Mouse (Mus musculus) embryonic facial prominence, embryonic 15.5 days (tissue): ENCODE measurements around the gene Zfp367. TPM values are rescaled to one million over a fixed set of nuclear protein-coding genes. Genes with fewer than 3 reads are reported as not detected.
A peak's percentile ranks its signal among the peaks of the same experiment; 100 is the strongest.

Source experiments
- ATAC-seq: fragments of 200-750 bp; cut with Nextera tagmentation; 2 replicates; pipeline ENCODE4 v1.8.0; 2017; ENCODE audit warnings: low read depth, moderate TSS enrichment; ENCODE audit not compliant: insufficient number of reproducible peaks, low FRiP score, low TSS enrichment
- H3K27ac ChIP-seq: fragments of 300-500 bp; sonication (generic); replicated peaks from 2 replicates; pipeline ENCODE4 v1.5.1; 2015; ENCODE audit warnings: mild to moderate bottlenecking, inconsistent platforms
- H3K27me3 ChIP-seq: fragments of 300-500 bp; sonication (generic); 2 replicates; pipeline ENCODE4 v1.6.1; 2015; ENCODE audit warnings: inconsistent platforms
- H3K36me3 ChIP-seq: fragments of 300-500 bp; sonication (generic); 2 replicates; pipeline ENCODE4 v1.6.1; 2015; ENCODE audit warnings: mild to moderate bottlenecking, inconsistent platforms
- H3K4me1 ChIP-seq: fragments of 300-500 bp; sonication (generic); 2 replicates; pipeline ENCODE4 v1.6.1; 2015; ENCODE audit warnings: inconsistent platforms
- H3K4me2 ChIP-seq: fragments of 300-500 bp; sonication (generic); replicated peaks from 2 replicates; pipeline ENCODE4 v1.6.1; 2015; ENCODE audit warnings: mild to moderate bottlenecking, inconsistent platforms
- H3K4me3 ChIP-seq: fragments of 300-500 bp; sonication (generic); replicated peaks from 2 replicates; pipeline ENCODE4 v1.5.1; 2015; ENCODE audit warnings: mild to moderate bottlenecking, inconsistent platforms
- H3K9ac ChIP-seq: fragments of 300-500 bp; sonication (generic); 2 replicates; pipeline ENCODE4 v1.6.1; 2015; ENCODE audit warnings: inconsistent platforms
- H3K9me3 ChIP-seq: fragments of 300-500 bp; sonication (generic); replicated peaks from 2 replicates; pipeline ENCODE4 v1.6.1; 2016; ENCODE audit warnings: inconsistent platforms
- WGBS: fragments of 180-500 bp; shearing (Covaris S2); methylation state at CpG from one replicate; pipeline ENCODE4 v1.1.7; 2015; 5-methylcytosine and 5-hydroxymethylcytosine counted together
- polyA plus RNA-seq: library from polyadenylated mRNA; unstranded; fragments of >200 nt; fragmentation: Nextera tagmentation; extraction: Ambion mirVana; gene quantifications from 2 replicates; pipeline ENCODE4 v1.2.1, GENCODE M21; 2015

Gene Zfp367
- polyA plus RNA-seq, 1 experiment from 2014 or later, result 18.8 TPM

- under 1% methylated on average over 17 of the region's 18 CpGs for WGBS
- Histone ChIP-seq H3K9ac (peak overlapping the region; percentile 12; the same call in 1 of the 2 replicates), H3K27ac (peak overlapping the region; percentile 65), H3K9me3 (no peaks in the 10 kb centered on the region), H3K4me1 (peaks cover 27% of the 10 kb centered on the region), H3K4me2 (peak overlapping the region; percentile 97), H3K27me3 (no peaks in the 10 kb centered on the region), H3K36me3 (no peaks in the 10 kb centered on the region), H3K4me3 (peak overlapping the region; percentile 93)
- ATAC-seq, result peak; percentile 17
Measured at GRCm38 (mm10) chr13:64153751-64154267, 807 bp upstream of the Zfp367 start.

DNA sequence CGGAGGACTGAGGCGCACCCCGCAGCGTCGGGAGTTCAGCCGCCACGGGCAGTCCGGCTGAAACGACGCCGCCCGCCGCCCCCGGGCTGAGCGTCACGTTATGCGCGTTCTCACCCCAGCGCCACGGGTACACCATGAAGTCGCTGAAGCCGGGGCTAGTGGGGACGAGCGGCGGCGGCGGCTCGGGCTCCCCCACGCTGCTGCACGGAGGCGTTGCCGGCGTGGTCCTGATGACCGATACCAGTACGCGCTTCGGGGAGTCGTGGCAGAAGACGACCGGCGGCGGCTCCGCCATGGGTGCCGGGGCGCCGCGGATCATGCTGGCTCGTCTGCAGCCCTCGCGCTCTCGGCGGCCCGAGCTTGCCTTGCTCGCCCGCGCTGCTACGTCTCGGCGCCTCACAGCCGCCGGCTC lies 325 bp downstream of the Zfp367 start:
- H3K4me2 ChIP-seq, result peak overlapping the region; percentile 97
- H3K27ac ChIP-seq, result peak overlapping the region; percentile 91
- no peaks in the 10 kb centered on the region for H3K27me3 ChIP-seq
- no peak for ATAC-seq
- H3K9ac ChIP-seq, result peak overlapping the region; percentile 60
- peak overlapping the region; percentile 93 for H3K4me3 ChIP-seq
- H3K4me1 ChIP-seq, result peaks cover 27% of the 10 kb centered on the region
- under 1% methylated on average over 61 of the region's 61 CpGs for WGBS
- H3K9me3 ChIP-seq, result no peaks in the 10 kb centered on the region
- no peaks in the 10 kb centered on the region for H3K36me3 ChIP-seq

- Histone ChIP-seq H3K27me3 (no peaks in the 10 kb centered on the region), H3K4me3 (peak overlapping the region; percentile 93), H3K9ac (peak overlapping the region; percentile 60), H3K4me1 (peaks cover 27% of the 10 kb centered on the region), H3K36me3 (no peaks in the 10 kb centered on the region), H3K9me3 (no peaks in the 10 kb centered on the region), H3K4me2 (peak overlapping the region; percentile 97), H3K27ac (peak overlapping the region; percentile 91)
- 2% methylated on average over 37 of the region's 42 CpGs for WGBS
- no peak for ATAC-seq
Measured at GRCm38 (mm10) chr13:64152241-64152669, 747 bp downstream of the Zfp367 start.

GRCm38 (mm10) chr13:64150121-64150520 lies 2.9 kb downstream of the Zfp367 start:
- no peaks in the 10 kb centered on the region for H3K27me3 ChIP-seq
- H3K9ac ChIP-seq, result no peak overlapping the region
- ATAC-seq, result no peak
- no peak overlapping the region for H3K4me2 ChIP-seq
- H3K9me3 ChIP-seq, result no peaks in the 10 kb centered on the region
- WGBS, result 70% methylated on average over 5 of the region's 5 CpGs
- H3K27ac ChIP-seq, result no peak overlapping the region
- no peak overlapping the region for H3K4me3 ChIP-seq
- H3K4me1 ChIP-seq, result peaks cover 23% of the 10 kb centered on the region
- H3K36me3 ChIP-seq, result no peaks in the 10 kb centered on the region

DNA sequence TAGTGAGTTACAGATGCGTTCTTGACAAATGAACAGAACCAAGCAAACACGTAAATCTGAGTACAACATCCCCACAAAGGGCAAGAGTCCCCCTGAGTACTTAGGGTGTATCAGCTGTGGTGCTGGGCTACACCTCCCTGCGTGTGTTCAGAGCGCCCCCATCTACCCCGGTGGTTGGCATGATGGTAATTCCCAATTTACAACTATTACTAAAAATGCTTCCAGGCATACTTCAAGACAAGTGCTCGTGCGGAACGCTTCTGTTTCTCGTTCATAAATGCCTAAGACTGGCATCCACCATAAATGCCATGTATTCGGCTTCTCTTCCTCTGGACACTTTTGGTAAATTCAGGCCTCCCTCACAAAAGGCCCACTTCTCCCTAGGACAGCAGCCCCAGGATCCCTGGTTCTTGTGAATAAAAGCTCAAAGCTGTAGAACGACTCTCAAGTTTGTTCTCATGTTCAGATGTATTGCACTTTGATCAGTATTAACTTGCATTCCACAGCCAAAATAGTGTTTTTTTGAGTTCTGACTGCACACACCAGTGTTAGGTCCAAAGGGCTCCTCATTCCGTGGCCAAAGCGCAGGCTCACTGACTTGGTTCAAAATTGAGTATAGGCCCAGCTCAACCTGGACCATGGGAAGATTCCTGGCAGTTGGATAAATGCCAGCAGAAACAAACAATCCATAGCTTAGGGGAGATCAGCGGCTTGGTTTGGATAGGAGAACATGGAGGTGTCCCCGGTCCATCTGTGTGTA lies 23.2 kb downstream of the Zfp367 start:
- H3K9me3 ChIP-seq, result no peaks in the 10 kb centered on the region
- ATAC-seq, result peak; percentile 79
- no peaks in the 10 kb centered on the region for H3K36me3 ChIP-seq
- WGBS, result 31% methylated on average over 15 of the region's 15 CpGs
- peak overlapping the region; percentile 60 for H3K4me3 ChIP-seq
- H3K27ac ChIP-seq, result peak overlapping the region; percentile 79
- peak overlapping the region; percentile 33 for H3K9ac ChIP-seq
- no peaks in the 10 kb centered on the region for H3K27me3 ChIP-seq
- H3K4me1 ChIP-seq, result 0 out of 2 replicates have a peak, but pooled peaks cover 2% of the 10 kb centered on the region
- H3K4me2 ChIP-seq, result peak overlapping the region; percentile 78

- 6% methylated on average over 44 of the region's 44 CpGs for WGBS
- ATAC-seq, result peak; percentile 83
- no peaks in the 10 kb centered on the region for H3K36me3 ChIP-seq
- 0 out of 2 replicates have a peak, but pooled peaks cover 2% of the 10 kb centered on the region for H3K4me1 ChIP-seq
- H3K4me2 ChIP-seq, result peak within 1 kb of the TSS; percentile 78
- peak within 1 kb of the TSS; percentile 79 for H3K27ac ChIP-seq
- no peaks in the 10 kb centered on the region for H3K27me3 ChIP-seq
- H3K9ac ChIP-seq, result peak within 1 kb of the TSS; percentile 33
- no peaks in the 10 kb centered on the region for H3K9me3 ChIP-seq
- peak within 1 kb of the TSS; percentile 60 for H3K4me3 ChIP-seq
Measured at GRCm38 (mm10) chr13:64128858-64129615, 24.0 kb downstream of the Zfp367 start, which contains the start of gene Slc35d2. Gene Slc35d2 (minus strand): TSS chr13:64129368.

- Histone ChIP-seq H3K4me2 (no peak overlapping the region), H3K9me3 (no peaks in the 10 kb centered on the region), H3K27ac (no peak overlapping the region), H3K36me3 (no peaks in the 10 kb centered on the region), H3K4me3 (no peak overlapping the region), H3K4me1 (0 out of 2 replicates have a peak, but pooled peaks cover 2% of the 10 kb centered on the region), H3K27me3 (no peaks in the 10 kb centered on the region), H3K9ac (no peak overlapping the region)
- WGBS, result 55% methylated on average over 4 of the region's 4 CpGs
- ATAC-seq, result no peak
Measured at GRCm38 (mm10) chr13:64126316-64126715, 26.7 kb downstream of the Zfp367 start.

- WGBS, result 94% methylated on average over 6 of the region's 6 CpGs
- Histone ChIP-seq H3K4me1 (0 out of 2 replicates have a peak, but pooled peaks cover 2% of the 10 kb centered on the region), H3K27ac (no peak overlapping the region), H3K4me2 (no peak overlapping the region), H3K4me3 (no peak overlapping the region), H3K9ac (no peak overlapping the region), H3K9me3 (no peaks in the 10 kb centered on the region), H3K27me3 (no peaks in the 10 kb centered on the region), H3K36me3 (no peaks in the 10 kb centered on the region)
- ATAC-seq, result no peak
Measured at GRCm38 (mm10) chr13:64124886-64125285, 28.1 kb downstream of the Zfp367 start.

DNA sequence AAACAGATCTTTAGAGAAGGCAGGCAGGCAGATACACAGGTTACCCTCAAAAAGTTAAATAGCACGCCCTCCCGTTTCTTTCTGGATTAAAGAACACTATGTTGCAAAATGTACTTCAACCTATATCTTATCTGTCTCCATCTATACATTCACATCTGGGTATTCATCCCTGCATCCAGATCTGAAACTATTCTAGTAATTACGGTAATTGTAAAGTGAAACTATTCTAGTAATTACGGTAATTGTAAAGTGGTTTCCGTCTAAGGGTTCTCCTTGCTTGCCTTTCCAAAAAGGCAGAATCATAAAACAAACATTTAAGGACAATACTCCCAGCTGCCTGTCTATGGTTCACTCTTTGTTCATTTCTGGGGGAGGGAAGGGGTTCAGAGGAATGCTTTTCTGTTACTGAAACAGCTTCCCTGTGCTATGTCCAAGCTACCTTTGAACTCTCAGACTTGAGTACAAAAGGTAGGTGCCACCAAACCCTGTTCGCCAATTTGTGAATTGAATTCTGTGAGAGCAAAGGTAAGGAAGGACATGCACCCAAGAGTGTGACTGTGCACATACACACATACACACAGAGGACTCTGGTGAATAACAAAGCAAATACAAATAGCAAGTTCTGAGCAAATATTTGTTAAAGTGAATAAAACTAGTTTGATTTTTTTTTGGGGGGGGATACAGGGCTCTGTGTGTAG lies 29.4 kb downstream of the Zfp367 start:
- Histone ChIP-seq H3K36me3 (no peaks in the 10 kb centered on the region), H3K9me3 (no peaks in the 10 kb centered on the region), H3K27ac (no peak overlapping the region), H3K4me3 (no peak overlapping the region), H3K4me2 (no peak overlapping the region), H3K4me1 (no peaks in the 10 kb centered on the region), H3K9ac (no peak overlapping the region), H3K27me3 (no peaks in the 10 kb centered on the region)
- no peak for ATAC-seq
- 28% methylated on average over 6 of the region's 6 CpGs for WGBS

DNA sequence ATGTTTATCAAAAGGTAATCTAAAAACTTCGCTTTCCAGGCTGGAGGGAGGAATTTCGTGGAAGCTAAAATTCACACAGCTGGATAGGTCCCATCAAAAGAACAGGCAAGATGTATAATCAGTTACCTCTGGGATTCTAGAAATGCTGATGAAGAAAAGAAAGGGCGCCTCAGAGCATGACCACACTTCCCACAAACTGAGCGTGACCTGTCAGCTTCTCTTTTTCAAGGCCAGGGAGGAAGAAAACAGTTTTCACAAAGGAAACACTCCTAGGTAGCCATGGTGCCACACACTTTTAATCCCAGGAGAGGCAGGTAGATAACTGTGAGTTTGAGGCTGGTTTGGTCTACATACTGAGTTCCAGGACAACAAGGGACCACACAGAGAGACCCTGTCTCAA lies 32.2 kb downstream of the Zfp367 start:
- WGBS, result 54% methylated on average over 4 of the region's 4 CpGs
- ATAC-seq, result no peak
- Histone ChIP-seq H3K4me1 (no peaks in the 10 kb centered on the region), H3K9ac (no peak overlapping the region), H3K4me2 (no peak overlapping the region), H3K27me3 (no peaks in the 10 kb centered on the region), H3K27ac (no peak overlapping the region), H3K9me3 (no peaks in the 10 kb centered on the region), H3K36me3 (no peaks in the 10 kb centered on the region), H3K4me3 (no peak overlapping the region)

DNA sequence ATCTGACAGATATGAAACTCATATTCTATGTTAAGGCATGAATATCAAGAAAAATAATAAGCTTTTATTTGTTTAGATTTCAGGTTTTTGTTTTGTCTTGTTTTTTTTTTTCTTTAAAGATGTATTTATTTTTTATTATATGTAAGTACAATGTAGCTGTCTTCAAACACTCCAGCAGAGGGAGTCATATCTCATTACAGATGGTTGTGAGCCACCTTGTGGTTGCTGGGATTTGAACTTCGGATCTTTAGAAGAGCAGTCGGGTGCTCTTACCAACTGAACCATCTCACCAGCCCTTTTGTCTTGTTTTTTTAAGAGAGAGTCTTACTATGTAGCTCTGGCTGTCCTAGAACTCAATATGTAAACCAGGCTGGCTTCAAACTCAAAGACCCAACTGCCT lies 35.6 kb downstream of the Zfp367 start:
- Histone ChIP-seq H3K4me1 (no peaks in the 10 kb centered on the region), H3K4me3 (no peak overlapping the region), H3K9ac (no peak overlapping the region), H3K27me3 (no peaks in the 10 kb centered on the region), H3K27ac (0 out of 2 replicates have a peak overlapping the region, but pooled peaks have one; percentile 0), H3K36me3 (no peaks in the 10 kb centered on the region), H3K9me3 (no peaks in the 10 kb centered on the region), H3K4me2 (no peak overlapping the region)
- ATAC-seq, result no peak
- 55% methylated on average over 2 of the region's 2 CpGs for WGBS
